Mouse (Mus musculus) liver, embryonic 16.5 days (tissue): Measurements from ENCODE around the gene Timp4. TPM values are rescaled to one million over a fixed set of nuclear protein-coding genes. Genes with fewer than 3 reads are reported as not detected.
A peak's percentile ranks its signal among the peaks of the same experiment; 100 is the strongest.

Experiments used
- ATAC-seq: fragments of 200-750 bp; cut with Nextera tagmentation; 2 replicates; pipeline ENCODE4 v1.8.0; 2017; ENCODE audit warnings: low read depth, mild to moderate bottlenecking, moderate number of reproducible peaks, moderate library complexity
- H3K27ac ChIP-seq: fragments of 300-500 bp; sonication (generic); 2 replicates; pipeline ENCODE4 v1.5.1; 2014; ENCODE audit warnings: mild to moderate bottlenecking, low read length
- H3K27me3 ChIP-seq: fragments of 300-500 bp; sonication (generic); 2 replicates; pipeline ENCODE4 v1.6.1; 2014; ENCODE audit warnings: low read depth, low read length, mixed read lengths; ENCODE audit not compliant: control insufficient read depth, insufficient read depth
- H3K36me3 ChIP-seq: fragments of 300-500 bp; sonication (generic); 2 replicates; pipeline ENCODE4 v1.6.1; 2014; ENCODE audit warnings: mild to moderate bottlenecking; ENCODE audit not compliant: control insufficient read depth, insufficient read depth
- H3K4me1 ChIP-seq: fragments of 300-500 bp; sonication (generic); 2 replicates; pipeline ENCODE4 v1.6.1; 2014; ENCODE audit warnings: low read depth, low read length, mixed read lengths; ENCODE audit not compliant: control insufficient read depth
- H3K4me2 ChIP-seq: fragments of 300-500 bp; sonication (generic); 2 replicates; pipeline ENCODE4 v1.6.1; 2014; ENCODE audit warnings: low read depth, low read length, mixed read lengths
- H3K4me3 ChIP-seq: fragments of 300-500 bp; sonication (generic); 2 replicates; pipeline ENCODE4 v1.5.1; 2014; ENCODE audit warnings: low read depth, mild to moderate bottlenecking, low read length
- H3K9ac ChIP-seq: fragments of 300-500 bp; sonication (generic); 2 replicates; pipeline ENCODE4 v1.6.1; 2014; ENCODE audit warnings: low read depth, low read length
- H3K9me3 ChIP-seq: fragments of 300-500 bp; sonication (generic); replicated peaks from 2 replicates; pipeline ENCODE4 v1.6.1; 2016; ENCODE audit warnings: low read length; ENCODE audit not compliant: control insufficient read depth
- WGBS: fragments of 180-500 bp; shearing (Covaris S2); extraction: QIAGEN DNeasy Blood & Tissue Kit; methylation state at CpG from one replicate; pipeline ENCODE4 v1.1.7; 2014; ENCODE audit not compliant: insufficient replicate concordance; 5-methylcytosine and 5-hydroxymethylcytosine counted together
- polyA plus RNA-seq: library from polyadenylated mRNA; unstranded; fragments of >200 nt; fragmentation: Nextera tagmentation; extraction: Ambion mirVana; gene quantifications from 2 replicates; pipeline ENCODE4 v1.2.1, GENCODE M21; 2015

Timp4 gene
- not detected in 2 replicates for polyA plus RNA-seq

DNA sequence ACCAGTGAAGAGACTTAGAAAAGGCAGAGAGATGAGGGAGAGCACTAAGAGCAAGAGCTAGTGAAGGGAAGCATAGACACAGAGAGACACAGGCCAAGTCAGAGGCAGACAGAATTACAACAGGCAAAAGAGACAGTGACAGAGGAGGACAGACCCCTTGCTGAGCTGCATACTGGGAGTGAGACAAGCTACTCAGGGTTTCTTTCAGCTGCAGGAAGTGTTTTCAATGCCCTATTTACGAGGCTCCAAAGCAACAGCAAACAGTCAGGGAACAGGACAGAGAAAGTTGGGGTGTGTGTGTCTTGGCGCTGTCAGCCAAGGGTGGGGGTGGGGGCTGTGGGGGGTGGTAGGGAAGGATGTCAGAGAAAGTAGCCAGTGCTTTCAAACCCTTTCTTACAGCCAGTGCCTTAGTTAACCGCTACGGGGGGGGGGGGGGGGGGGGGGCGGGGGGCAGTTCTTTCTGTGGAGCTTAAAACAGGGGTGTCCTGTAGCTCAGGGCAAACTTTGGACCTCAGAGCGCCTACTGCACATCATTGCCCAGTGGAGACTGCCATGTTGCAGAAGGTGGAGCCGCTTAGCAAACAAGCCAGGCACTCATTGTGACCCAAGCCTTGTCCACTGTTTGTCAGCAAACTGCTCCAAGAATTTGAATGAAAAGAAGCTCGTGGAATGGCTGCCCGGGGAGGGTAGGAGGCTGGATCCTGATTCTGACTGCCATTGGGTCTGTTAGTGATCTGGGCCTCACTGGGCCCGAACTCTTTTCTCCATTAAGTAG lies at the start of gene Timp4:
TSS of gene Timp4 (minus strand) at position 107 of the 775 bp plus-strand sequence.
- Histone ChIP-seq H3K9me3 (no peaks in the 10 kb centered on the region), H3K27ac (no peak within 1 kb of the TSS), H3K9ac (no peak within 1 kb of the TSS), H3K4me1 (no peaks in the 10 kb centered on the region), H3K27me3 (no peaks in the 10 kb centered on the region), H3K4me2 (peak within 1 kb of the TSS; percentile 4; the same call in 1 of the 2 replicates), H3K36me3 (no peaks in the 10 kb centered on the region), H3K4me3 (no peak within 1 kb of the TSS)
- no peak for ATAC-seq
- 42% methylated on average over 7 of the region's 10 CpGs for WGBS

DNA sequence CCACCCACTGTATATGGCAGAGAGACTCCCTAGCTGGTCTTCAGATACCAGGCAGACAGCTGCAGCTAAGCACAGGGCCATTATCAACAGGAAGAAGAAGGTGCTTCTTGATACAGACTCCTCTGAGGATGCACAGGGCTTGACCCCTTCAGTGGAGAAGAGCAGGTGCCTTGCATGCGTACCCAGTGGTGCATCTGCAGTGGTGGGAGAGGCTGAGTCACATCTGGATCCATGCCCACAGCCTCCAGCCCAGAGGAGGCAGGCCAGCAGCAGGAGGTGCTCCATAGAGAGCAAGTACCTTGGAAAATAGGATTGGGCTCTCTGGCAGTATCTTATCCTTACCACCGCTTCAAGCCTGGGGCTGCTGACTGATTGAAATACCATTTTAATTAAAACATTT lies 41.9 kb upstream of the Timp4 start:
- no peak for ATAC-seq
- no peak overlapping the region for H3K4me3 ChIP-seq
- H3K27me3 ChIP-seq: no peaks in the 10 kb centered on the region
- H3K9ac ChIP-seq: no peak overlapping the region
- no peaks in the 10 kb centered on the region for H3K4me1 ChIP-seq
- no peak overlapping the region for H3K4me2 ChIP-seq
- H3K27ac ChIP-seq: no peak overlapping the region
- 67% methylated on average over 2 of the region's 2 CpGs for WGBS
- H3K9me3 ChIP-seq: no peaks in the 10 kb centered on the region
- H3K36me3 ChIP-seq: no peaks in the 10 kb centered on the region

DNA sequence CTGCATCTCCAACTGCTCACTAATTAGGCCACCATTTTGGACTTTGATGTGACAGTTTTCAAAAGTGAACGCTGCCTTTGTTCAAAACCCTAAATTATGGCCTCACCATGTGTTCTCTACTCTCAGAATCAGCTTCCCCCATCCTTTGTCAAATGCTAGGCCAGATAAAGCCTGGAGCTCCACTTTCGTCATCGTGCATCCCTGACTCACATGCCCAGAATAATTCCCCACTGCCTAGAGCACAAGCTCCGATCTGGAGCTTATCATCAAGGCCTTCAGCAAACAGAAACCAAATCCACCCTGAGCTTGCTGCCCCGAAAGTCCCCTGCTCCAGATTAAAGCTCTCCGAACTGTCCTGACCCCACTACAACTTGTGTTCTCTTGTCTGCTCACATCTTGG lies 40.6 kb upstream of the Timp4 start:
- H3K4me3 ChIP-seq: no peak overlapping the region
- H3K27me3 ChIP-seq: no peaks in the 10 kb centered on the region
- no peak for ATAC-seq
- no peaks in the 10 kb centered on the region for H3K4me1 ChIP-seq
- no peak overlapping the region for H3K27ac ChIP-seq
- no peak overlapping the region for H3K4me2 ChIP-seq
- H3K9ac ChIP-seq: no peak overlapping the region
- no peaks in the 10 kb centered on the region for H3K9me3 ChIP-seq
- 56% methylated on average over 6 of the region's 6 CpGs for WGBS
- H3K36me3 ChIP-seq: no peaks in the 10 kb centered on the region

DNA sequence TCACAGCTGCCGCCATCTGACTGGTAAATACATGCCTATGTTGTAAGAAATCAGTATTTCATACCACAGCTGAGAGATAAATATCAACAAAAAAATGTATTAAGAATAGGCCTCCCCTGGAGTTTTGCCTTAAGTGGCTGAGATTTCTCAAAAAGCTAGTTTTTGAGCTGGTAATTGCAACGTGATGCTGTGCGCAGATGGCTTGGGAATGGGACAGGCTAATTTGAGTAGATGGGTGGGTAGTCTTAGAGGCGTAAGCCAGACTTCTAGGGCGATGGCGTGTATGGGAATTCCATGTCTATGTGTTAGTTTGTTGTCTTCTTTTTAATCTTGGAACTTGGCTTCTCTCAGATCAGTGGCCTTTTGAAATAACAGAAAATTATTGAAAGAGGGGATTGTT lies 39.8 kb upstream of the Timp4 start:
- 72% methylated on average over 6 of the region's 6 CpGs for WGBS
- H3K27ac ChIP-seq: no peak overlapping the region

DNA sequence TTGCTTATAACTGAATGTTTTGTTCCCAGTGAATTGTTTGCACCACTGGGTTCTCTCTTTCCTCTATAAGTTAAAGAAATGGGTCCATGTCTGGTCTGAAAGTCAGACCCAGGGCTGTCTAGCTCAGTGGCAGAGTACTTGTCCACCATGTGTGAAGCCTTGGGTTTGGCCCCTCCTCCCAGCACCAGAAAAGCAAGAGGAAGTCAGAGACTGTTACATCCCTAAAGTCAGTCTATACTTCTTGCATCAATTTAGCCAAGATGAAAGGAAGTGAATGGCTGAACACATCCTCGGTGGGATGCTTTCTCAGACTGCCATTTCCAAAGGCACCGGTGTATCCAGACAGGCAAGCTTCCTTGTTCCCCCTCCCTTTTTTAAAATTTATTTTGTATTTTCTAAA lies 39.1 kb upstream of the Timp4 start:
- Histone ChIP-seq H3K4me1 (no peaks in the 10 kb centered on the region), H3K27me3 (no peaks in the 10 kb centered on the region), H3K36me3 (no peaks in the 10 kb centered on the region), H3K27ac (no peak overlapping the region), H3K4me2 (no peak overlapping the region), H3K4me3 (no peak overlapping the region), H3K9me3 (no peaks in the 10 kb centered on the region), H3K9ac (no peak overlapping the region)
- WGBS: 58% methylated on average over 2 of the region's 2 CpGs
- no peak for ATAC-seq

More for the DNA sequence above, 39.8 kb upstream of the Timp4 start:
- Histone ChIP-seq H3K27me3 (no peaks in the 10 kb centered on the region), H3K9me3 (no peaks in the 10 kb centered on the region), H3K9ac (no peak overlapping the region), H3K4me3 (no peak overlapping the region), H3K4me2 (no peak overlapping the region), H3K36me3 (no peaks in the 10 kb centered on the region), H3K4me1 (no peaks in the 10 kb centered on the region)
- no peak for ATAC-seq

DNA sequence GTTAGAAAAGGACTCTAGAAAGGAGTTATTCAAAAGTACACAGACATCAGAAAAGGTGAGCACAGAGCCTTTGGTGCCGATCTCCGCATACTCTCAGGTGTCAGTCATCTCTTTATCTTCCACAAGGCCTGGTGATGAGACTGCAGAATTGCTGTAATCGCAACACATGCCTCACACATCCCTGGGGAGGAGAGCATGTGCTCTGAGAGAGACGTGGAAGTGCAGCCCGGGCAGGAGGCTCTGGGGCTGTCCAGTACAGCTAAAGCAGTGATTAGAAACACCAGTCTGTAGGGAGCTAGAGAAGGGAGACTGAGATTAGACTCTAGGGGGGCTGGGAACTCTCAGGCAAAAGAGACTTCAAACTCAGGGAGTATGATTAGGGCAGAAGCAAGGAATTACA lies 38.6 kb upstream of the Timp4 start:
- no peak overlapping the region for H3K4me2 ChIP-seq
- H3K9me3 ChIP-seq: no peaks in the 10 kb centered on the region
- ATAC-seq: no peak
- H3K4me1 ChIP-seq: no peaks in the 10 kb centered on the region
- H3K27me3 ChIP-seq: no peaks in the 10 kb centered on the region
- H3K27ac ChIP-seq: no peak overlapping the region
- H3K36me3 ChIP-seq: no peaks in the 10 kb centered on the region
- WGBS: 54% methylated on average over 5 of the region's 5 CpGs
- H3K9ac ChIP-seq: no peak overlapping the region
- H3K4me3 ChIP-seq: no peak overlapping the region

DNA sequence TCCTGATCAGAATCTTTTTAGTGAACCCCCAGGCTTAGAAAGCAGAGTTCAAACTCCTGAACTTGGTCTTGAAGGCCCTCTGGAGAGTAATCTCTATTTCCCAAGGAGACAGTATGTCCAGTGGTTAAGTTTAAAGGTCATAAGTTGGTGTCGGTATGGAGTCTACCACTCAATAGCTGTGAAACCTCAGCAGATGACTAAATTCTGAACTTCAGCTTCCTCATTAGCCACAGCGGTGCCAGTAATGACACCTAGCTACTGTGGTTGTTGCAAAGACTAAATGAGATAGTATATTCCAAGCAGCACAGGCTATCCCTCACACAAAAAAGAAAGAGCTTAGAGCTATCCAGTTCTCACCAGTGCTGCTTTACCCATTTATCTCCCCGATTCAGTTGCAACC lies 36.2 kb upstream of the Timp4 start:
- Histone ChIP-seq H3K9me3 (no peaks in the 10 kb centered on the region), H3K36me3 (no peaks in the 10 kb centered on the region), H3K4me1 (no peaks in the 10 kb centered on the region), H3K4me2 (no peak overlapping the region), H3K27me3 (no peaks in the 10 kb centered on the region), H3K9ac (no peak overlapping the region), H3K27ac (no peak overlapping the region), H3K4me3 (no peak overlapping the region)
- WGBS: 66% methylated on average over 3 of the region's 3 CpGs
- no peak for ATAC-seq

DNA sequence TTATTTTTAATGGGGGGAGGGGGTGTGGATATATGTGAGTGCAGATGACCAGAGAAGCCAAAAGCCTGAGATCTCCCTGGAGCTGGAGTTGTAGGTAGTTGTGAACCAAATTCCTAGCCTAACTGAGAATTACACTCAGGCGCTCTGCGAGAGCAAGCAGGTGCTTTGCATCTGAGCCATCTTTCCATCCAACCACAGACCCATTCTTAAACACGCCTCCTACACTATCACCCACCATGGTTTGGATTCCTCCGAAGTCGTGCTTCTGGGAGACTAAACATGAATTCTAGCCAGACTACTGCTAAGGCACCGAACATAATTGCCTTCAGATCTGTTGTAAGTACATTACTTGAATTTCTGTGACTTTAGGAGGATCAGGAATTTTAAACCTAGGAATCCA lies 34.4 kb upstream of the Timp4 start:
- 69% methylated on average over 6 of the region's 6 CpGs for WGBS
- Histone ChIP-seq H3K4me1 (no peaks in the 10 kb centered on the region), H3K4me3 (no peak overlapping the region), H3K9ac (no peak overlapping the region), H3K36me3 (no peaks in the 10 kb centered on the region), H3K4me2 (no peak overlapping the region), H3K27ac (no peak overlapping the region), H3K27me3 (no peaks in the 10 kb centered on the region), H3K9me3 (no peaks in the 10 kb centered on the region)
- no peak for ATAC-seq

DNA sequence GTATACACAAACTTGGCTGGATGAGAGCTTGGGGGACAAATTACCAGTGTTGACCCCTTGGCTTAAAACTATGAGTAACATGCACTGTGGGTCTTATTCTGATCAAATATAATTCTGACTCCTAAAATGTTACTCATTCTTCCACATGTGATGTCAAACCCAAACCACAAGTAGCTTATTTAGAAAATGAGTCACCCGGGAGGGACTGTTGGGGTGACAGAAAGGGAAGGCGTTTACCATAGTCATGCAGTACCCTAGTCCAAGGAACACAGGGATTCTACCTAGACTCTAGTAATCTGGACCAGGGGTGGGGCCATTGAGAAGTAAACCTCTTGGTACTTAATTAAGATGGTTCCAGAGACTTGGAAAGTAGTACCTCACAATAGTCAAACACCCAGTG lies 32.1 kb upstream of the Timp4 start:
- no peaks in the 10 kb centered on the region for H3K9me3 ChIP-seq
- H3K27me3 ChIP-seq: no peaks in the 10 kb centered on the region
- no peaks in the 10 kb centered on the region for H3K36me3 ChIP-seq
- no peak overlapping the region for H3K4me2 ChIP-seq
- no peak for ATAC-seq
- no peak overlapping the region for H3K9ac ChIP-seq
- H3K27ac ChIP-seq: no peak overlapping the region
- H3K4me1 ChIP-seq: no peaks in the 10 kb centered on the region
- H3K4me3 ChIP-seq: no peak overlapping the region
- 49% methylated on average over 2 of the region's 2 CpGs for WGBS
